Mouse (Mus musculus): ENCODE results near the gene Fbxl15.

Fbxl15 gene

GRCm38 (mm10) chr19:46308706-46309435 lies 19.1 kb upstream of the Fbxl15 start:
- peak; percentile 76 for DNase-seq (ENCODE audit: low read depth)

- DNase-seq (ENCODE audit: low read depth): no peak
Observed at GRCm38 (mm10) chr19:46309651-46310305, 18.2 kb upstream of the Fbxl15 start.

GRCm38 (mm10) chr19:46310312-46310865 lies 17.6 kb upstream of the Fbxl15 start:
- DNase-seq (ENCODE audit: low read depth): no peak

GRCm38 (mm10) chr19:46311341-46311740 lies 16.6 kb upstream of the Fbxl15 start:
- no peak for DNase-seq (ENCODE audit: low read depth)

- DNase-seq (ENCODE audit: low read depth): no peak
Observed at GRCm38 (mm10) chr19:46312566-46312965, 15.4 kb upstream of the Fbxl15 start.

GRCm38 (mm10) chr19:46313116-46313515 lies 14.9 kb upstream of the Fbxl15 start:
- no peak for DNase-seq (ENCODE audit: low read depth)

- DNase-seq (ENCODE audit: low read depth): no peak
Observed at GRCm38 (mm10) chr19:46313591-46313990, 14.4 kb upstream of the Fbxl15 start.

- no peak for DNase-seq (ENCODE audit: low read depth)
Observed at GRCm38 (mm10) chr19:46314151-46314601, 13.8 kb upstream of the Fbxl15 start.

GRCm38 (mm10) chr19:46314872-46315742 lies 12.9 kb upstream of the Fbxl15 start:
- peak; percentile 83 for DNase-seq (ENCODE audit: low read depth)

GRCm38 (mm10) chr19:46315752-46316610 lies 12.0 kb upstream of the Fbxl15 start:
- no peak for DNase-seq (ENCODE audit: low read depth)

- DNase-seq (ENCODE audit: low read depth): no peak
Observed at GRCm38 (mm10) chr19:46316846-46317545, 11.0 kb upstream of the Fbxl15 start.

- DNase-seq (ENCODE audit: low read depth): no peak
Observed at GRCm38 (mm10) chr19:46317546-46317885, 10.5 kb upstream of the Fbxl15 start.

GRCm38 (mm10) chr19:46318031-46318471 lies 9.9 kb upstream of the Fbxl15 start:
- no peak for DNase-seq (ENCODE audit: low read depth)

- no peak for DNase-seq (ENCODE audit: low read depth)
Observed at GRCm38 (mm10) chr19:46318586-46319378, 9.2 kb upstream of the Fbxl15 start.

GRCm38 (mm10) chr19:46320076-46320785 lies 7.8 kb upstream of the Fbxl15 start:
- no peak for DNase-seq (ENCODE audit: low read depth)

GRCm38 (mm10) chr19:46321101-46321943 lies 6.7 kb upstream of the Fbxl15 start:
- no peak for DNase-seq (ENCODE audit: low read depth)

- no peak for DNase-seq (ENCODE audit: low read depth)
Observed at GRCm38 (mm10) chr19:46322144-46322995, 5.6 kb upstream of the Fbxl15 start.

Data from c-Kit-positive CD71-positive TER-119-negative erythroid progenitor cells, embryonic 14.5 days (primary cell).